Mouse (Mus musculus) granulocyte monocyte progenitor cell, adult 5-6 weeks (primary cell): ENCODE data around the gene Pou2f2. TPM values are rescaled to one million over a fixed set of nuclear protein-coding genes. Genes with fewer than 3 reads are reported as not detected.

Experiments
- ATAC-seq: replicated peaks from 2 replicates; pipeline ENCODE4 v1.8.0; 2016; ENCODE audit warnings: mild to moderate bottlenecking, moderate TSS enrichment, inconsistent platforms; ENCODE audit not compliant: poor library complexity, severe bottlenecking
- total RNA-seq, 2 experiments: library from RNA; stranded (forward) in 1 of 2; stranded (reverse) in 1 of 2; fragments of 200-712, 200-1000 nt in 1 of 2; fragments of >200 nt in 1 of 2; fragmentation: Nextera tagmentation in 1 of 2; gene quantifications; 2 replicates each; pipeline ENCODE4 v1.2.3; 2014 to 2017

Pou2f2 gene
- total RNA-seq, 2 experiments from 2014 or later: 5.0 to 18.4 TPM

DNA sequence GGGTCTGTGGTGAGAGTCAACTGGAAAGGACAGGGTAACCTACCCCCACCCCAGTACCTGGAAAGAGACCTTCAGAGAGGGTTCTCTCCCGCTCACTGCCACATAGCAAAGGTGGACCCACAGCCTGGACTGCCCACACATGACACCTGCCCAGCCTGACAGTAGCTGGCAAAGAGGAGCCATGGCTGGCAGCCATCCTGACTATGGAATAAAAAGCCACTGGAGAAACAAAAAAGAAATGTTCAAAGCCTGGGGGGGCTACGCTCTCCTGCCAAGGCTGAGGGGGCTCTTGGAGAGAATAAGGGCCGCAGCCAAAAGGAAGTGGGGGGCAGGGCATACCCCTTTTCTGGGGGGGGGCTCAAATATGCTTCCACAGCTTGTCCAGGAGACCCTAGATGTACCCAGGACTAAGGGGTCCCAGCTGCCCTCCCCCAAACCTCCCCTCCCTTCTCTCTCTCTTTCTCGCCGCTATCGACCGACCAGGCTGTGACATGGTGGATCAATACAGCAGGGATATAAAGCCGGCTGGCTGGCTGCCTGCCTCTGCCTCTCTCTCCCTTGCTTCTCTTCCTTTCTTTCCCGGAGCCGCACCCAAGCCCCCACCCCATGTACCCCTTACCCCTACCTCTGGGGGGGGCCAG is 27.5 kb downstream of the Pou2f2 start:
- ATAC-seq: no peak

DNA sequence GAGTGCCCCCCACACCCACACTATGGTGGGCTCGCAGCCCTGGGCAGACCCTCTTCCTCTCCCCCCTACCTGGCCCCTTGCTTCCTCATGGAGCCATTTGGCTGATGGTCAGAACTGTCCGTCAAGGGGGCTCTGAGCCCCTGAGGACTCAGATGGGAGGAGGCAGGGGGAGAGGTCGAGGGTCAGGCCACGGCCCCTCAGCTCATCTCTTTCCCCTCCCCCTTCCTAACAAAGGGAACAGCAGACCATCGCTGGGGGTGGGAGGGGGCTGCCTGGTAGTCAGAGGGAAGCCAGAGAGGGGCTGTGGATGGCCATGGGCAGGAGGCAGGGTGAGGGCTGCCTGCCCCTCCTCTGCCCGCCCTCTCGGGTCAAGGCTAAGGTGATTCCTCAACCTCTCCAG is 28.5 kb downstream of the Pou2f2 start:
- ATAC-seq: no peak

DNA sequence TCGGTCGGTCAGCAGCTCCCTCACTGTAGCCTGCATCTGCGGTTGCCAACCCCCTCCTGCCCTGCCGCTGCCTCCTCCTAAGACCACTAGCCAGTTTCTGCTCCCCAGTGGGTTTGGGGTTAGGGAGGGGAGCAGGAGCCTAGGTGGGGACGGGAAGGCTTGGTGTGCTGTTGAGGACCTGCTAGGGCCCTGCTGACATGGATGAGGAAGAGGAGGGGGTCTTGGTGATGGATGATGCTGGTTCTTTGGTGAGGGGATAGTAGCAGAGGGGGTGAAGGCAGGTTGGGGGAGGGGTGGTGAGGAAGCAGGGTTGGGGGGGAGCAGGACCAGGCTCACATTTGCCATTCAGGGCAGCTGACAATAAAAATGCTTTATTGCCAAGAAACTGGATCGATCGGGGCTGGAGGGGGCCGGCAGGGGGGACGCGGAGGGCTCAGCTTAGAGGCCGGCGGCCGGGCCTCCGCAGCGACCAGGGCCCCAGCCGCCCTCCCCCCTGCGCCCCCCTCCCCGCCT is 29.3 kb downstream of the Pou2f2 start:
- no peak for ATAC-seq

DNA sequence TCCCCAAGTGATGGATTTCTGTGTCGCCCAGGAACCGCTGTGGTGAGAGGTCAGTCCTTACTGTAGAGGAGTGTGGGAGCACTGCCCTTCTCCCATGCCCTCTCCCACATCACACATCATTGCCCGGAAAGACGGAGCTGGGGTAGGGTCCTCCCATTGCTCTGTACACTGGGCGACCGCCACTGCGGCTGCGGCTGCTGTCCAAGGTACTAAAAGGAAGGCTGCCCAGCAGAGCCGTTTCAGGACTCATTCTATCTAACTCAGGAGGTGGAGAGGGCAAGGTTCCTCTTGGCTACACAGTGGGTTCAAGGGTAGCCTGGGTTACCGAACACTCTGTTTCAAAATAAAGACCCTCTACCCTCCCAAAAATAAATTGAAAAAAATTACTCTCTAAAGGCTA is 33.6 kb downstream of the Pou2f2 start:
- ATAC-seq: peak; percentile 77

DNA sequence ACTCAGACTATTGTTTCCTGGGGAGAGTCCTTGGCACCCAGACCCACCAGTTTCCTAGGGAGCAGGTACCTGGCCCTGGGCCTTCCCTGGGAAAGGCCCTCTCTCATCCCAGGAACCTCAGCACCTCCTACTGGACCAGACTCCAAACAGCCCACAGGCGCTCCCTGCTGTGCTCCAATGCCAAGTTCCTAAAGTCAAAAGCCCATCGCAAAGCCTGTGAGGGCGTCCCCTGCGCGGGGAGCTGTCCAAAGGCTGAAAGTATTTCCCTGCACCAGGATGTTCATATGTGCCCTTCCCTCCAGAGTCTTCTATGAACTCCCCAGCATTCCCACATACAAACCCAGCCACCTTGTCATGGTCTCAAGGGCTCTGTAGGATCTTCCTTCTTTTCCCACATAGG is 37.8 kb downstream of the Pou2f2 start:
- peak; percentile 79 for ATAC-seq

DNA sequence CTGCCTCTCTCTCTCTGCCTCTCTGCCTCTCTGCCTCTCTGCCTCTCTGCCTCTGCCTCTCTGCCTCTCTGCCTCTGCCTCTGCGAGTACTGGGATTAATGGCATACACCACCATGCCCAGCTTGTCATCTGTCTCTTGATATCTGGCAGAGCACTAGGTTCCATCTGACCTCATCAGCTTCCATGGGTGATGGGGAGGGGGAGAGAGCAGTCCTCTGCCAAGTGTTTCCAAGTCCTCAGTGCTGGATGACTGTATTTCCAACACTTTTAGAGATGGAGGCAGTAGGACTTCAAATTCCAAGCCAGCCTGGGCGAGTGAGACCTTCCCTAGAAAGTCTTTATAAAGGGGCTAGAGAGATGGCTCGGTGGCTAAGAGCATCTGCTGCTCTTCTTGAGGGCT is 42.0 kb downstream of the Pou2f2 start:
- ATAC-seq: no peak

DNA sequence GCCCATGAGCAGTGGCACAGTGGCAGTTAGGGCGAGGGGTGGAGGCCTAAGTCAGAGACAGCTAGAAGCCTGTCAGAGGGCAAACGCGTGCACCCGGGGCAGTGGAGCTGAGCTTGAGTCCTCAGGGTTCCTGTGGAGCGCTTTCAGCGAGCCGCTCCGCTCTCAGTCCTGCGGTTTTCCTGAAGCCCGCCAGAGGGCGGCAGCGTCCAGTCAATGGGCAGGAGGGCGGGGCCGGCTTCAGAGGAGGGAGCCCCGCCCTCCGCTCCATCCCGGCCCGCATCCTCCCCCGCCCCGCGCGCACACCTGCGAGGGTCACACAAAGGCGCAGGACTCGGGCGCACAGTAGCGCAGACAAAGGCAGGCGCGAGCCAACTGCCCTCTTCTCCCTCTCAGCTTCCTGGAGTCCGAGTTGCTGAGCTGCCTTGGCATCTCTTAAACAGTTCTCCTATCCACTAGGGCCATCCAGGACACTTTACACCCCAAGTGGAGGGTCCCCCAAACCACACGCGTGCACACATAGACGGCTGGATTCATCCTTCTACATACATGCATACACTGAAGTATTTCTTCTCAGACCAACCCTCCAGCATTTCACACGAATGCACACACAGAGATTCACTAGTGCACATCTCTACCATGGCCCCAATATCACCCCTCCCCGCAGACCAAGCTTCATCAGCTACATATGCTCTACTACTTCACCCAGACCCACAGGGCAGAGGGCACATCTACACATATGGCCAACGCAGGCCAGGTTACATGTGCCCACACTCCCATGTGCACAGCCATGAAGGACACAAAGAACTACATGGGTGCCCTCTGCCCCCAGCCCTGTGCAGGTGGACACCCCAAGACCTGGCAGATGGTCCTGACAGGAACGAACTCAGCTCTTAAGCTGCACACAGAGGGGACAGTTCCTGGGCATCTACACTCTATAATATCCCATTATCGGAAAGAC is 46.2 kb downstream of the Pou2f2 start:
- ATAC-seq: peak; percentile 84

DNA sequence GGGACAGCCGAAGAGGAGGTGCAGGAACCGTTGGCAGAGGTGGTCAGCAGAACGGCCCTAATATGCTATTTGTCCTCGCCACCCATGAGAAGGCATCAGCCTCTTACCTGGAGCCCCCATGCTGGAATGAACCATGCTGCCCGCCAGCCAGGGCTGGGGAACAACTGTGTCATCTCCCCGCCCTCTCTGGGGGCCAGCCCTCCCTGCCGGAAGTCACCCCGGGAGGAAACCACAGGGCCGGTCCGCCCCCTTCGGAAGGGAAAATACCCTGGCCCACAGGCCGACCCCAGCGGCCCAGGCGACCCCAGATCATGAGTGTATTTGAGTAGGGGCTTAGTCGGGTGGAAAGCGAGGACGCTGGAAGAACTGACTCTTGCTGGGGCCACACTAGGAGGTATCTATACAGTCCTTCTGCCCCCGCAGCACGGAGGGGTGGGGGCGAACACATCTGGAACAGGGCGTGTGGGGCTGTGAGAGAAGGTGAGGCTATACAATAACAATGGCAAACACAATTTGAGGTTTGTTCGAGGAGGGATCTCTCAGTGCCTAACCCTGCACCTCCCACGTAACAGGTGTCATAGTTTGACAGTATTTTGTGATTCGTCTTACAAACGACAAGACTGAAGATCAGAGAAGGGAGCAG is 47.1 kb downstream of the Pou2f2 start:
- peak; percentile 59 for ATAC-seq

DNA sequence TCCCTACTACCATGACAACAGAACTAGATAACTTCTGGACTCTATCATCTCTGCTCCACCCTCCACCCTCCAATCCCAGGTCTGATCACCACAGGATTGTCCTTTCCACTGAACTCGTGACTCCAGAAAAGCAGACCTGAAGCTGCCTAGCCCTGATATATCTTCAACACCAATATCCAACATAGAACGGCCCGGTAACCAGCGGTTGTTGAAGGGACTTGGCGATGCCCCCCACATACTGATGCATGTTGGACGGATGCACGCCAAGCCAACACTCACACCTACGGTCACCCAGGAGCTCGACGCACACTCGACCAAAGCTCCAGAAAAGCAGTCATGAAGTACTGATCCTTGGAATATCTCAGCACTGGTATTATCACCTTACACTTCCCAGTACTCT is 48.3 kb downstream of the Pou2f2 start:
- ATAC-seq: no peak

DNA sequence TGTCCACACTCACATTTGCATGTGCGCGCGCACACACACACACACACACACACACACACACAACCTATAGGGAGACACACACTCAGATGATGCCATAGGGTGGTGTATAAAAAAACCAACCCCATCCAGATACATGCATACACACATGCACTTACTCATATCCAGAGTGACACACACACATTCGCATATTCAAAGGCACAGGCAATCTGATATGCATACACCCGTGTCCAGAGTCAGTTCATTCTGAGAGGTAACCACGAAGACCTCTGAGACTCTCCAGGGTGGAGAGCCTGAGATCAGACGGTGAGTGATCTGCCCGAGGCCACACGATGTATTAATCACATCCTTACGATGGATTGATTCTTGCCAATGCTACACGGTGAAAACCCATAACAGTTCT is 49.0 kb downstream of the Pou2f2 start:
- no peak for ATAC-seq

DNA sequence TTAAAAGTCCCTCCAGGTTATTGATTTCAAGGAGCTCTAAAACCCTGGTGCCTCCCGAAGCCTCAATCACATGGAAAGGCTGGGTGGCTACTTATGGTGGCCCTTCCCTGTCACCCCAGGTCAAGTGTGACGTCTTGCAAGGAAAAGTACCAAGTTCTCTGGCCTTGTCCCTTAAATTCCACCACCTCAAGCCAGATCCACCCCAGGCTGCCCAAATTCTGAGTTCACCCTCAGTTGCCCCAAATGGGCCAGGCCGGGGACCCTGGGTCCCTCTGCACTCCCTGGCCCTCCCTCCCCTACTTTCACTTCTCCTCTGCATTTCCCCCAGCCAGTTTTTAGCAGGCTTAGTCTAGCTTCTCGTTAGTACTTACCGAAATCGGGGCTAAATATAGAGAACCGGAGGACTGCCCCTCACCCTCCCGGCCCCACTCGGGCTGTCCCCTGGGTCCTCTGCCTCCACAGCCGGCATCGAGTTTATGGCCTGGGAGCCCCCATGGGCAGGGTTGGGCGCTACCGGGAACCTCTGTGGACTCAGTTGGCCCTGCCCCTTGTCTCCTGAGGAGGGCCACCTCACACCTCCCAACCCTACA is 50.0 kb downstream of the Pou2f2 start:
- peak; percentile 55 for ATAC-seq

DNA sequence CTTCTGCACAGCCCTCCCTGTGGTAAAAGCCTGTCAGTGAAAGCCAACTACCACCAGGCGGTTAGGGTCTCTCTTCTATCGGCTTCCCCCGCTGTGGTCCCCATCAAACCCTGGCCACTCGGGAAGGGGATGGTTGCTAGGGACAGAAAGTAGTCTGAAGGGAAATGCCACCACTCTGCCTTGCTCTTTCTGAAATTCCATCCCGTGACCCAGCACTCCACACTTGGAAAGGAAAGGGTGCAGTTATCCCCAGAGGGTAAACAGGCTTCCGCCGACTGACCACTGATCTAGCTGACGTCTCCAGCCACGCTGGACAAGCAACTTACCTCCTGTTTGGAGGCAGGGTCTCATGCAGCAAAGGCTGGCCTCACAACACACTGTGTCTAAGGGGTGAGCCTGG is 51.6 kb downstream of the Pou2f2 start:
- no peak for ATAC-seq

DNA sequence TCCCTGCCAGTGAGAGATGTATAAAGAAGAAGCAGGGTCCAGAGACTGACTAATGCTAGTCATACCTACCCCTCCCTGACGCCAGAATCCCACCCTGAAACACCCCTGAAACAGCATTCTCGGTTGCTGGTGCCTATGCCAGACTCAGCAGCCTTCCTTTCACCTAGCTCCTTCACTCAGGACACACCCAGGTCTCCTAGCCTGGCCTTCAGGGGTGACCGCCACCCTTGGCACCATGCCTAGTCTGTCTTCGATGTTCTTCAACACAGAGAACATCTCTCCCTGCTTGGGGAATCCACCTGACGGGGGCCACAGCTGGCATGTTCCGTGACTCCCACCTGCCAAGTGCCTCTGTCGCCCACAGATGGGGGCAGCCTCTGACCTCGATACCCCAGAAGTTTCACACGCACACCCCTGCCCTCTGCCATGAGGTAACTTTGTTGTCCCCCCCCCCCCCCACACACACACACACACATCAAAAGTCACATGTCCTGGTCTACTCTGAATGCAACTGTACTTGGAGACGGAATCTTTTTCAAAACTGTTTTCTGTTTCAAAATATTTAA is 53.7 kb downstream of the Pou2f2 start:
- ATAC-seq: no peak

DNA sequence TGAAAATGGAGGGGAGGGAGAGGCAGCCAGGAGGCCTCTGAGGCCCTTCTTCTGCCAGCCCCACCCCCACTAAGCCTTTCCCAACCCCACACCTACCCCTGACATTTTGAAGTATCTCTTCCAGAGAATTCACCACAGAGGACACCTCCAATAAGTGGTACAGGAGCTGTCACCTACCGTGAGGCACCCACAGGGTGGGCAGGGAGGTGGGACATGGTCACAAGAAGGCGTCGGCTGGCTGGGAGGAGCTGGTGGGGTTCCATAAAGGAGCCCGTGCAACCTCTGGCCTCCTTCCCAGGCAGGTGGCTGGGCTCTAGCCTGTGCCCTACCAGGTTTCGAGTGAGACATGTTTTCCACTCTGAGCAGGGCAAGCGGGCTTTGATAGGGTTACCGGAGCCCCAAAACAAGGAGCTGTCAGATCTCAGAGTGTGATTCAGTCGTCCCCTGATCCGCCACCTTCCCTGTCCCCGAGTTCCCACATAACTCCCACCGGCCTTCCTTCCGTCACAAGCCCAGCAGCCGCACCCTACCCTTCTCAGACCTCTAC is 58.2 kb downstream of the Pou2f2 start:
- no peak for ATAC-seq

DNA sequence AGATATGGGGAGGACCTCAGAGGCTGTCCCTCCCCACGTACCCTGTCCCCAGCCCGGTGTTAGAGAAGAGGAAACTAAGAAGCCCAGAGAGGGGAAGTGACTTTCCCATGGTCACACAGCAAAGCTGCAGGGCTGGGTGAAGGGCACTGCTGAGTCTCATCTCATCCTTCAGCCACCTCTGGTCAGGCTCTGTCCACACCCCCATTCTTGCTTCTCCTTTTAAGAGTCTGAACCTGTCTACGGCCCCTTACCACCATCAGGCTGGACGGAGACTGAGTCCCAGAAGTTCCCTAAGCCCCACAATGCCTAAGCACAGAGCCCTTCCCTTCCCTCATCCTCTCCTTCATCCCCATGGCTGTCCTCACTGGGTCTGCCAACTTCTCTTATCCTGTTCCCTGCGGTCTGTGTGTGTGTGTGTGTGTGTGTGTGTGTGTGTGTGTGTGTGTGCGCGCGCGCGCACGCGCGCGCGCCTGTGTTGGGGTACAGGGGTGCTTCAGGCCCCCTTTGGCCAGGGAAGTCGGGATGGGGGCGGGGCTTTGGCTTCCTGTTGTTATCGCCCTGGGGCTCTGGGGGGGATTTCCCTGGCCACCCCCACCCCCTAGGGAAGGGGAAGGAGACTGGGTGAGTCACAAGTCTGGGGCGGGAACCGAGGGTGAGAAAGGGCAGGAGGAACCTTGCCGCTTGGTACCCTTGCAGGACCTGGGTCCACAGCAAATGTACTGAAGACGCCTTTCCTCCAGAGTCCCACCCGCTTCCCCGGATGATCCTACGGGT is 59.3 kb downstream of the Pou2f2 start:
- ATAC-seq: peak; percentile 83

DNA sequence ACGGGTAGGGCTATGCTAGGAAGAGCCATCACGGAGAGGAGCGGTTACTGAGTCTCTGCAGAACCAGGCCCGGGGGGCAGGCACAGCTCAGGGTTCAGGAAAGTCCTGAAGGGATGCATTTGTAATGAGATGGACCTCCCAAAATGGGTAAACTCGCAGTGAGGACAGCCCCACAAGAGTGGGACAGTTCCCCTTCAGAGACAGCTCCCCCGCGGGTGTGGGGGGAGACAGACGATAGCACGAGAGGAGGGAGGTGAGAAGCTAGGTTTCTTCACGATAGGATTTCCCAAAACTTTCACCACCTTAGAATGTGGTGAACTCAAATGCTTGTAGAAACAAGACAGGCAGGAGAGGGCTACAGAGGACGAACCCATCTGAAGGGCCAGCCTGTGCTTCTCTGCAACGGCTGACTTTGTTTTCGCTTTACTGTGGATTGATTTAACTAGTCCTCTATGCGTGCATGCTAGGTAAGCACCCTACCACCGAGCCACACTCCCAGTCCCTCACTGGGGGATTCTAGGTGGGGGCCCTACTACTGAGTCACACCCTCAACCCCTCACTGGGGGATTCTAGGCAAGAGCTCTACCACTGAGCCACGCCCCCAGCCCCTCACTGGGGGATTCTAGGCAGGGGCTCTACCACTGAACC is 66.4 kb downstream of the Pou2f2 start:
- no peak for ATAC-seq

DNA sequence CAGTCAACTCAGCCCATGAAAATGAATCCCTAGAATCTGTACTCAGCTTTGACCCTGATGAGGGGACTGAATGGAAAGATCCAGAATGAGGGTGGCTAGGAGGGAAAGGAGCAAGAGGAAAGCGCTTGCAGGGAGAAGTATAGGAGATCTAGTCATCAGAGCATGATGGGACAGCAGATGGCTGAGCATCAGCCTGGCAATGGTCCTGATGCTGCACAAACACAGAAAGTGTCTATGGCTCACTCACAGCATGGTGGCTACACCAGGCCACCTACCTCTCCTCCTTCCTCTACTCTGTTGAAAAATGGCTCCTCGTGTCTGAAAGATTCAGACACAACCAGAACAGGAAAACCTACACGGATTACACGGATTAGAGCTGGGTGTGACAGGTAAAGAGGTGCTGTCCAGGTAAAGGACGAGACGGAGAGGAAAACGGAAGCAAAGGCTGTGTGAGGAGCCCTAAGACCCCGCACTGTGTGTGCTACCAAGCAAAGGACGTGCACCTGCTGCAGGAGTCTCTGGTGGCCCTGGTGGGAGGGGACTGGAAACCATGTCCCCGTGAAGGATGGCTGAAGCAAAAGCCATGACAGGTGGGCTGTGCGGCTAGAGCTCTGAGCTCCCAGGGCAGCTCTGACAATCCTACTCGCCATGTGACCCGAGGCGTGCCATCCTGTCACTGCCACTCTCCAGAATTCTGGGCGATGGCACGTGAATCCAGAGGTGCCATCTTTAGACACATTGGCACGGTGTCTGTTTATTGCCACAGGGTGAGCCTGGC is 67.2 kb downstream of the Pou2f2 start:
- ATAC-seq: no peak

DNA sequence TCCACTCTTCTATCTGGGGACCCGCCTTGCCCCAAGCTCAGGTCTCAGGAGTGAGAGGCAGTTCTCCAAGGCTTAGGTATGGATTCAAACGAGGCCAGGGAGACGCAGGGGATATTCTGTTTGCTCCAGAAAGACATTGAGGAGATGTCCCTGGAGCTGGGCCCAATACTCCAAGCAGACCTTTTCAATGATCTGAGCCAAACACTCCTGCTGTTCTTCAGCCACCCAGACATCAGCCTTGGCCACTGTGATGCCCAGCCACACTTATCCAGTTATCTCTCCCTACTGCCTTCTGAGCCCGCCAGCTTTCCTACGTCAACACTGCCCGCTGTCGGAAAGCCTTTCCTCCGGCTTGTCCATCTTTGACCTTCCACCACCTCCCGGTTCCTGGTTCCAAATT is 69.2 kb downstream of the Pou2f2 start:
- ATAC-seq: no peak
